Mouse (Mus musculus): ENCODE results near the gene Mmp28. TPM values are rescaled to one million over a fixed set of nuclear protein-coding genes. Genes with fewer than 3 reads are reported as not detected.

The Mmp28 gene
- polyA plus RNA-seq (2012; ENCODE audit: low replicate concordance): 0.42 and 0.46 TPM in 2 replicates

DNA sequence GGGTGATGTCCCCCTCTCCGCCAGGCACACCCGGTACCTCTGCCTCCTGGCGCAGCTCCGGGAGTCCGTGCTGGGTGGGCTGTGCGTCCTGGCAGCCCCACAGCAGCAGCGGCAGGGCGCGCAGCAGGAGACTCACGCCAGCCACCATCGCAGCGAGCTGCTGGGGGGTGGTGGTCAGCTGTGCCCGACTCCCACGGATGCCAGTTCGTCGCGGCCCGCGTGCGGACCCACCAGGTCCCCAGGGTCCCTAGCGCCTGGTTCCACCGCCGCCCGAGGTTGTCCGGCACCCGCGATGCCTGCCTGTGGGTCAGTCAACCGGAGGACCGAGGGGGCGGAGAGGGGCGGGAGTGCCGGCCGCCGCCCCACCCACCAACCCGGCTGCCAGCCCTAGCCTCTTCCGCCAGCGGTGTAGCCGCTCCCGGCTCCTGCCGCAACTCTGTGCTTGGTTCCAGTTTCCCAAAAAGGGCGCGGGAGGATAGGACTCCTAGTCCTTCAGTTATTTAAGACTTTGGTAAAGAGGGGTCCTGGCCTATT lies at the start of gene Mmp28:
TSS of gene Mmp28 (minus strand) at position 361 of the 534 bp plus-strand sequence.

DNA sequence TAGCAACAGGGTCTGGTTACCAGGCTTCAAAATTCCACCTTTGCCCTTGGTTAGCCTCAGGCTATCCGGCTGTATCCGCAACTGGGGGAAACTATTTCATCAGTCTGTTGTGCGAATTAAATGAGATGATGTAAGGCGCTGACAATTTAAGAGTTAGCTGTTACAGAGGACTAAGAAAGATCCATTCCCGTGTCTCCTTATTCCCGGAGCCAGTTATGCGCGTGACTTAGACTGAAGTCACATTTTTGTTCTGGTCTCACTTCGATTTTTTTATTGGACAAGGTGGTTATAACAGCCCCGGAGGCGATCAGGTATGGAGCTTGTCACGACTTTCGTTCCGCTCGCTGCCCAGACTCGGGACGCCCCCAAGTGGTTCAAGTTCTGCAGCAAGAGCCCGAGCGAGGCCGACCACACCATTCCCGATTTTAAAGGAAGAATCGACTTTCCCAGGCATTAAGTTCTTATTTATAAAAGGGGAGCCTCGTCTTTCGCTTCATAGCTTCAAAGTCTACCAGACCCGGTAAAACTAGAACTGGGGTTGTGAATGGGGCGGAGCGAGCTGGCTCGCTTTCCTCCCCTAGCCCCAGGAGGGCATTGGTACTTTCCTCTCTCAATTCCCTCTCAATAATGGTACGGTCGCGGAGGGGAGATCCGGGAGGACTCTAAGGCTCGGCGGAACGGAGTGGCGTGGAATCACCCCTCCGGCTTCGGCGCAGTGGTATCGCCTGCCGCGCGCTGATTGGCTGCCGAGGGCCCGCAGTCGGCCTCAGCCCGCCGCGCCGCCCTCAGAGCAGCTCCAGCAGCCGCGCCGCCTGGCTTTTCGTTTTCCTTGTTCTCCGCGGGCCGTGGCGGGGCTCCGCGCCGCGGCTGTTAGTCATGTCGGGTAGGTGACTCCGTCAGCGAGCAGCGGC lies 9.7 kb upstream of the Mmp28 start, which contains the start of gene Taf15:
TSS of gene Taf15 (plus strand) at position 763 of the 911 bp plus-strand sequence.

DNA sequence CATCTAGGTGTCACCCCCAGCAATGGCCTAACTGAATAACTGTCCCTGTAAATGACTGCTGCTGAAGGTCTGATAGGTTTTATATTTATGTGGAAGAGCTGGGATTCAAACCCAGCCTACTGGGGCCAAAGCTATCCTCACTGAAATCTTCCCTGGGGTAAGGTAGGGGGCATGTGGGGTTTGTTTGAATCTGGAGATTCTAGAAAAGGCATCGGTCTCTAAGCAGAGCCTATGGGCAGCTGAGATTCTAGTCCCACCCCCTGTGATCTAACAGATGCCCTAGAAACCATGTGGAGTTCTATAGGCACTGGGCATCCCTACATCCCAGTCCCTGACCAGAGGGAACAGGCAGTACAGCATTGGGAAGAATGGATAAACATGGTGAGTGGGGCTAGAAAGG lies 25.5 kb downstream of the Mmp28 start, which contains the start of gene 1700020L24Rik:
TSS of gene 1700020L24Rik (plus strand) at position 301 of the 400 bp plus-strand sequence.

DNA sequence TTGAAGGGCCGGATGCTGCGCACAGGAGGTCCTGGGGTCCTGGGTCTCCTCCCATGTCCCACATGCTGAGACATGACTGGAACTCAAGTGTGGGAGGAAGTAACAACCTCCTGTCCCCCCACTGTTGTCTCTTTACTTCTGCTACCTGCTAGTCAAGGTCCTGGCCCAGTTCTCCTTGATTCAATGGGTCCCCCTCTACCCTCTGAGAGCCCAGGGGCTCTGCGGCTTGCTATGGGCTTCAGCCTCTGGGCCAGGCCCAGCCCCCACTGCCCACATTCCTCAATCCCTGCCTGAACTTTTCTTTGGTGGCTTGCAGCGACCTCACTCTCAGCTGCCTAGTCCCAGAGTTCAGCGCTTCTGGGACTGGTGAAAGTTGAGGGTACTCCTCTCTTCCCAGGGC lies 33.5 kb downstream of the Mmp28 start, which contains the start of gene Gas2l2:
TSS of gene Gas2l2 (minus strand) at position 101 of the 400 bp plus-strand sequence.

DNA sequence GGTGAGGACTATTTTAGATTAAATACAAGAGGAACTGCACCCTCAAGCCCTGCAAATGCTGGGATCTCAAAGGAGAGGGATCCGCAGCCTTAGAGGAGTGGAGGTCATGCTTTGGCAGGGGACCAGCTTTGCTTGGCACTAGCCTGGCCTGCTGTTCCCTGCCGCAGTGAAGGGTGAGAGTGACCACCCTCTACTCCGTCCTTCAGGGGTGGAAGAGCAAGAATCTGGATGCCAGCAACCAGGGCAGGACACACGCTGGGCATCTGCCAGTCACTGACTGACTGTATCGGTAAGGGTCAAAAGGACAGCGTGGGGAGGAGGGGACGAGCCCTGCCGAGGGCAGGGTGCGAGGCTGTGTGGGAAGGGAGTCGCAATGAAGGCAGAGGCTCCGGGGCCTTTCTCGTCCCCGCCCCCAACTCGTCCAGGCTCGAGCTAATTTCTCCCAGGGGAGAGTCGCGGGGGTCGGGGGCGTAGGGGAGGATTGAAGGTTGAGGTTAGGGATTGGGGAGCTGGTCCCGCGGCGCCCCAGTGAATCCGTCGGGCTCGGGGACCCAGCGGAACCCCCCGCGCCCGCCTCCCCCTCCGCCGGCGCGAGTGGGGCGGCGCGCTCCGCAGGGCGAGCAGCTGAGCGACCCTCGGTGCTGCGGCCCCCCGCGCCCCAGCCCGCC lies 53.6 kb downstream of the Mmp28 start, which contains the start of gene Rasl10b:
TSS of gene Rasl10b (plus strand) at position 51 of the 668 bp plus-strand sequence.

Other genes with a start within 250 kb of the Mmp28 start
- gene Slfn14, start 176.3 kb downstream of the Mmp28 start, polyA plus RNA-seq (2012; ENCODE audit: low replicate concordance): 0.15 and 0.91 TPM in 2 replicates
- gene Ap2b1, start 164.0 kb downstream of the Mmp28 start, polyA plus RNA-seq (2012; ENCODE audit: low replicate concordance): 12.4 and 24.2 TPM in 2 replicates
- gene Pex12, start 160.5 kb downstream of the Mmp28 start, polyA plus RNA-seq (2012; ENCODE audit: low replicate concordance): 3.9 and 5.0 TPM in 2 replicates
- 0.09 and 0.11 TPM in 2 replicates for gene Rasl10b, start 53.9 kb downstream of the Mmp28 start, polyA plus RNA-seq (2012; ENCODE audit: low replicate concordance)
- gene Gas2l2, start 33.6 kb downstream of the Mmp28 start, polyA plus RNA-seq (2012; ENCODE audit: low replicate concordance): not detected in 2 replicates
- gene 1700020L24Rik, start 25.4 kb downstream of the Mmp28 start, polyA plus RNA-seq (2012; ENCODE audit: low replicate concordance): 0.50 TPM in 1 of 2 replicates, not detected in the other
- 45.6 and 117 TPM in 2 replicates for gene Taf15, start 10.0 kb upstream of the Mmp28 start, polyA plus RNA-seq (2012; ENCODE audit: low replicate concordance)
- not detected in 2 replicates for gene Heatr9, start 59.1 kb upstream of the Mmp28 start, polyA plus RNA-seq (2012; ENCODE audit: low replicate concordance)
- gene Ccl5, start 67.4 kb upstream of the Mmp28 start, polyA plus RNA-seq (2012; ENCODE audit: low replicate concordance): 20.3 and 71.8 TPM in 2 replicates
- gene Ccl9, start 115.6 kb upstream of the Mmp28 start, polyA plus RNA-seq (2012; ENCODE audit: low replicate concordance): 0.29 TPM in 1 of 2 replicates, not detected in the other
- 7.6 TPM in 1 of 2 replicates, not detected in the other for gene Ccl6, start 130.0 kb upstream of the Mmp28 start, polyA plus RNA-seq (2012; ENCODE audit: low replicate concordance)
- gene Rpl9-ps1, start 182.6 kb upstream of the Mmp28 start, polyA plus RNA-seq (2012; ENCODE audit: low replicate concordance): 0.36 TPM in 1 of 2 replicates, not detected in the other
- 0.25 and 2.2 TPM in 2 replicates for gene Ccl3, start 186.3 kb upstream of the Mmp28 start, polyA plus RNA-seq (2012; ENCODE audit: low replicate concordance)
- gene Ccl4, start 199.5 kb upstream of the Mmp28 start, polyA plus RNA-seq (2012; ENCODE audit: low replicate concordance): 1.1 and 4.5 TPM in 2 replicates
- not detected in 2 replicates for gene Wfdc17, start 240.9 kb upstream of the Mmp28 start, polyA plus RNA-seq (2012; ENCODE audit: low replicate concordance)
- not detected in 2 replicates for gene Wfdc18, start 245.9 kb upstream of the Mmp28 start, polyA plus RNA-seq (2012; ENCODE audit: low replicate concordance)